ENCODE assay signal across 12 mouse cellular contexts in genomic region chr4:99600741-99601140, GRCm38 (mm10). TPM values are rescaled to one million over a fixed set of nuclear protein-coding genes. Genes with fewer than 3 reads are reported as not detected.
DNase-seq lines count a peak whose midpoint lies in the region; ATAC-seq and TF ChIP-seq lines count a peak whose summit lies in the region.
"Had no signal": no experiment of that assay in that cellular context is flagged by ENCODE, and none has a peak within 500 bp of the region (broad histone marks: within the 10 kb centered on the region; RNA-seq: fewer than 3 reads in every experiment).

No protein-coding gene starts in this region.

- no peak for ATAC-seq in forebrain, embryonic 13.5 days
- ATAC-seq in forebrain, embryonic 11.5 days (replicated peaks; ENCODE audit: low FRiP score) = no peak
- no peak for ATAC-seq in megakaryocyte, adult 5-6 weeks (ENCODE audit: poor library complexity, severe bottlenecking)
- ATAC-seq in embryonic facial prominence, embryonic 14.5 days (ENCODE audit: low read depth) = no peak
- no peak for ATAC-seq in erythroid progenitor cell, adult 5-6 weeks (replicated peaks; ENCODE audit: low FRiP score, poor library complexity, severe bottlenecking)

- peak overlapping the region; percentile 16; the same call in 1 of the 2 replicates for H3K4me2 ChIP-seq in forebrain, embryonic 13.5 days
- H3K4me2 ChIP-seq in forebrain, embryonic 11.5 days (ENCODE audit: low read depth, low read length, severe bottlenecking) = no peak overlapping the region
- peak overlapping the region; percentile 18 for H3K4me2 ChIP-seq in embryonic facial prominence, embryonic 14.5 days (ENCODE audit: low read depth, low read length)

- H3K27me3 ChIP-seq in forebrain, embryonic 13.5 days = peaks cover 28% of the 10 kb centered on the region
- H3K27me3 ChIP-seq in forebrain, embryonic 11.5 days (ENCODE audit: control insufficient read depth, insufficient read depth, low read length) = peaks cover 16% of the 10 kb centered on the region; the same call in 1 of the 2 replicates
- no peaks in the 10 kb centered on the region for H3K27me3 ChIP-seq in megakaryocyte, embryonic 14.5 days (replicated peaks)
- no peaks in the 10 kb centered on the region for H3K27me3 ChIP-seq in embryonic facial prominence, embryonic 14.5 days (replicated peaks; ENCODE audit: control insufficient read depth, insufficient read depth, low read length)
- no peaks in the 10 kb centered on the region for H3K27me3 ChIP-seq in thymus, adult 2 months (ENCODE audit: control insufficient read depth, insufficient read depth, low read length)

- no peaks in the 10 kb centered on the region for H3K9me3 ChIP-seq in forebrain, embryonic 13.5 days (replicated peaks)
- no peaks in the 10 kb centered on the region for H3K9me3 ChIP-seq in forebrain, embryonic 11.5 days (ENCODE audit: control insufficient read depth, low read length)
- no peaks in the 10 kb centered on the region for H3K9me3 ChIP-seq in megakaryocyte, embryonic 14.5 days
- no peaks in the 10 kb centered on the region for H3K9me3 ChIP-seq in embryonic facial prominence, embryonic 14.5 days (ENCODE audit: control insufficient read depth, low read length)

- H3K4me1 ChIP-seq in forebrain, embryonic 13.5 days = peaks cover 6% of the 10 kb centered on the region; the same call in 1 of the 2 replicates
- H3K4me1 ChIP-seq in forebrain, embryonic 11.5 days (replicated peaks; ENCODE audit: control insufficient read depth, insufficient read depth, low read length) = no peaks in the 10 kb centered on the region
- no peaks in the 10 kb centered on the region for H3K4me1 ChIP-seq in megakaryocyte, embryonic 14.5 days
- no peaks in the 10 kb centered on the region for H3K4me1 ChIP-seq in embryonic facial prominence, embryonic 14.5 days (ENCODE audit: control insufficient read depth, insufficient read depth, low read length)
- H3K4me1 ChIP-seq in thymus, adult 2 months (replicated peaks; ENCODE audit: control insufficient read depth, insufficient read depth, low read length) = no peaks in the 10 kb centered on the region

- H3K36me3 ChIP-seq in forebrain, embryonic 13.5 days (ENCODE audit: poor library complexity, severe bottlenecking) = no peaks in the 10 kb centered on the region
- no peaks in the 10 kb centered on the region for H3K36me3 ChIP-seq in forebrain, embryonic 11.5 days (ENCODE audit: control insufficient read depth, insufficient read depth, low read length)
- no peaks in the 10 kb centered on the region for H3K36me3 ChIP-seq in megakaryocyte, embryonic 14.5 days (replicated peaks; ENCODE audit: low read length)
- H3K36me3 ChIP-seq in embryonic facial prominence, embryonic 14.5 days (ENCODE audit: control insufficient read depth, insufficient read depth, low read length) = no peaks in the 10 kb centered on the region
- no peaks in the 10 kb centered on the region for H3K36me3 ChIP-seq in thymus, adult 2 months (ENCODE audit: control insufficient read depth, insufficient read depth, low read length)

- TF ChIP-seq POLR2A in thymus, adult 2 months (IDR thresholded peaks at IDR 0.05; ENCODE audit: control insufficient read depth, extremely low read depth, insufficient read depth, low read length, poor library complexity) = no peak

- 44% methylated on average over 10 of the region's 10 CpGs for WGBS in forebrain, embryonic 13.5 days
- 47% methylated on average over 10 of the region's 10 CpGs for WGBS in forebrain, embryonic 11.5 days
- 40% methylated on average over 10 of the region's 10 CpGs for WGBS in embryonic facial prominence, embryonic 14.5 days
- 58% methylated on average over 10 of the region's 10 CpGs for WGBS in thymus, adult 2 months

- no peak overlapping the region for H3K9ac ChIP-seq in forebrain, embryonic 13.5 days
- no peak overlapping the region for H3K9ac ChIP-seq in forebrain, embryonic 11.5 days (ENCODE audit: low read length)
- no peak overlapping the region; the same call in 1 of the 2 replicates for H3K9ac ChIP-seq in embryonic facial prominence, embryonic 14.5 days (ENCODE audit: low read depth, low read length)

- DNase-seq in forebrain, embryonic 11.5 days (ENCODE audit: low spot score) = no peak
- peak; percentile 20 for DNase-seq in embryonic facial prominence, embryonic 14.5 days (ENCODE audit: low spot score)
- peak; percentile 39 for DNase-seq in retina, embryonic 14.5 days (ENCODE audit: low spot score)
- no peak for DNase-seq in thymus, adult 2 months
- DNase-seq: cerebellum, postnatal 14 days; gastrocnemius, postnatal 36 days had no signal

- no peak overlapping the region for H3K4me3 ChIP-seq in forebrain, embryonic 13.5 days
- no peak overlapping the region for H3K4me3 ChIP-seq in forebrain, embryonic 11.5 days (ENCODE audit: low read depth, low read length)
- peak overlapping the region; percentile 51 for H3K4me3 ChIP-seq in megakaryocyte, embryonic 14.5 days (replicated peaks)
- peak overlapping the region; percentile 12; the same call in 1 of the 2 replicates for H3K4me3 ChIP-seq in embryonic facial prominence, embryonic 14.5 days (ENCODE audit: low read depth, low read length)
- H3K4me3 ChIP-seq in thymus, adult 2 months (ENCODE audit: control insufficient read depth, insufficient read depth, low read length) = no peak overlapping the region

- TF ChIP-seq CTCF in thymus, adult 2 months (IDR thresholded peaks at IDR 0.05; ENCODE audit: borderline replicate concordance, control insufficient read depth, extremely low read depth, insufficient read depth, low read length, poor library complexity) = no peak

- H3K27ac ChIP-seq in forebrain, embryonic 13.5 days = no peak overlapping the region
- H3K27ac ChIP-seq in forebrain, embryonic 11.5 days (ENCODE audit: low read depth, low read length) = no peak overlapping the region
- no peak overlapping the region for H3K27ac ChIP-seq in embryonic facial prominence, embryonic 14.5 days (replicated peaks; ENCODE audit: low read depth, low read length)
- no peak overlapping the region for H3K27ac ChIP-seq in thymus, adult 2 months (ENCODE audit: control insufficient read depth, insufficient read depth, low read length)
- H3K27ac ChIP-seq: stomach, postnatal 0 days had no signal

RNA-seq across cellular contexts. Expression of gene Foxd3, which starts 55.4 kb away (rescaled TPM):
- polyA plus RNA-seq in forebrain, embryonic 13.5 days (2015; fragmentation: Nextera tagmentation; extraction: Ambion mirVana) = not detected in 2 replicates
- 0.08 TPM in 1 of 2 replicates, not detected in the other for polyA plus RNA-seq in forebrain, embryonic 11.5 days (2014; fragmentation: Nextera tagmentation; extraction: Ambion mirVana)
- not detected in 2 replicates for polyA plus RNA-seq in megakaryocyte, embryonic 14.5 days (2012; ENCODE audit: insufficient read depth, low replicate concordance)
- not detected in 2 replicates for total RNA-seq in megakaryocyte, adult 5-6 weeks (2015)
- total RNA-seq in megakaryocyte, adult 5-6 weeks (2017) = not detected in 2 replicates
- polyA plus RNA-seq in embryonic facial prominence, embryonic 14.5 days (2014; fragmentation: Nextera tagmentation; extraction: Ambion mirVana) = 1.4 and 2.0 TPM in 2 replicates
- 1.5 and 1.8 TPM in 2 replicates for polyA plus RNA-seq in thymus, adult 2 months (2012; rRNA removed)
- total RNA-seq in erythroid progenitor cell, adult 5-6 weeks (2015; ENCODE audit: low replicate concordance) = not detected in 2 replicates
- not detected in 2 replicates for total RNA-seq in erythroid progenitor cell, adult 5-6 weeks (2017; ENCODE audit: low replicate concordance)
- total RNA-seq: left cerebral cortex, postnatal 10 days had no signal

Comparison
In these comparisons a context has a peak if more than half of its experiments do, and no peak if none do; other contexts are left out.
1. H3K4me3 ChIP-seq: peak in megakaryocyte, embryonic 14.5 days (single experiment) and embryonic facial prominence, embryonic 14.5 days (single experiment); none in forebrain, embryonic 13.5 days (single experiment), forebrain, embryonic 11.5 days (single experiment) and thymus, adult 2 months (single experiment).
2. DNase-seq: peak in embryonic facial prominence, embryonic 14.5 days (single experiment) and retina, embryonic 14.5 days (single experiment); none in forebrain, embryonic 11.5 days (single experiment) and thymus, adult 2 months (single experiment).